In the genomic region with DNA sequence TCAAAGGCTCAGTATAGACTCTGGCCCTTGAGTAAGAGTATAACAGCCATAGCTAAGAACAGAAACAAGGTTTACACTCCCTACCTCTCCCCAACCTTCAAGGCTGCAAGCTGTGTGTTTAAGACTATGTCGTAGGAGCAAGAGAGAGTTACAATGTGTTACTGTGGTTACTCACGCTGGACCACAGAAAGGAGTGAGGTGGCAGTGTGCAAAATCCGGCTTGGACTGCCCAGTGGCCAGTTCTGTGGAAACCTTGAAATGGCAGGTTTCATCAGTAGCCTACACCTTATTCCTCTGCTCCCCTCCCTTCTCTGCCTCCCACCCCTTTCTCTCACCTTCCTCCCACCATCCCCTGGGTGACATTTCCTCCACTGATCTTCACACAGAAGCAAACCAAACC, we compare ENCODE assay signal across 20 mouse cellular contexts.
"Had no signal": no experiment of that assay in that cellular context is flagged by ENCODE, and none has a peak within 500 bp of the region (broad histone marks: within the 10 kb centered on the region; RNA-seq: fewer than 3 reads in every experiment).

No protein-coding gene starts in this region.

- H3K9ac ChIP-seq: liver, embryonic 15.5 days; liver, postnatal 0 days; lung, embryonic 15.5 days; midbrain, embryonic 12.5 days; neural tube, embryonic 12.5 days; stomach, embryonic 15.5 days had no signal

- ATAC-seq: liver, postnatal 0 days; lung, postnatal 0 days; midbrain, embryonic 16.5 days had no signal

- H3K4me1 ChIP-seq: liver, embryonic 15.5 days; lung, embryonic 15.5 days; midbrain, embryonic 10.5 days; midbrain, embryonic 12.5 days; neural tube, embryonic 12.5 days; stomach, embryonic 15.5 days had no signal

- H3K36me3 ChIP-seq: liver, embryonic 15.5 days; lung, embryonic 15.5 days; midbrain, embryonic 10.5 days; midbrain, embryonic 12.5 days; neural tube, embryonic 12.5 days; stomach, embryonic 15.5 days had no signal

- H3K27me3 ChIP-seq: liver, embryonic 15.5 days; lung, embryonic 15.5 days; midbrain, embryonic 12.5 days; neural tube, embryonic 12.5 days; stomach, embryonic 15.5 days had no signal

- DNase-seq: liver, postnatal 0 days; lung, adult 2 months; lung, postnatal 14 days; lung, postnatal 36 days; midbrain, embryonic 14.5 days; right cerebral cortex, postnatal 14 days; thymus, adult 2 months; thymus, postnatal 25 days; thymus, postnatal 4 days had no signal

- H3K4me2 ChIP-seq: liver, embryonic 15.5 days; lung, embryonic 15.5 days; midbrain, embryonic 12.5 days; neural tube, embryonic 12.5 days; stomach, embryonic 15.5 days had no signal

- H3K4me3 ChIP-seq: liver, embryonic 15.5 days; lung, embryonic 15.5 days; midbrain, embryonic 10.5 days; midbrain, embryonic 12.5 days; myocyte; neural tube, embryonic 12.5 days; stomach, embryonic 15.5 days had no signal

- H3K9me3 ChIP-seq: liver, embryonic 15.5 days; lung, embryonic 15.5 days; midbrain, embryonic 10.5 days; midbrain, embryonic 12.5 days; neural tube, embryonic 12.5 days; stomach, embryonic 15.5 days had no signal

- H3K27ac ChIP-seq: liver, embryonic 15.5 days; lung, embryonic 15.5 days; macrophage; midbrain, embryonic 10.5 days; midbrain, embryonic 12.5 days; neural tube, embryonic 12.5 days; stomach, embryonic 15.5 days; stomach, postnatal 0 days had no signal
